Mouse (Mus musculus) yolk sac, embryonic 10.5 days (tissue): ENCODE results near the gene Cngb1.

Experiments used
- DNase-seq: peaks from one replicate; pipeline ENCODE4 v3.0.0-alpha.2; 2017; ENCODE audit warnings: low spot score

Cngb1 gene

GRCm38 (mm10) chr8:95306431-95306830, at the start of gene Cngb1:
Cngb1 (minus strand) TSS chr8:95306585.
- DNase-seq, result no peak

GRCm38 (mm10) chr8:95354606-95355005, 48.2 kb upstream of the Cngb1 start:
- DNase-seq, result no peak

GRCm38 (mm10) chr8:95352871-95353866, 46.8 kb upstream of the Cngb1 start:
- DNase-seq, result peak; percentile 62

GRCm38 (mm10) chr8:95352151-95352870, 45.9 kb upstream of the Cngb1 start, which contains the start of gene Mmp15:
Mmp15 (plus strand) TSS chr8:95352268.
- DNase-seq, result peak; percentile 81

GRCm38 (mm10) chr8:95351461-95351860, 45.1 kb upstream of the Cngb1 start:
- no peak for DNase-seq

GRCm38 (mm10) chr8:95348811-95349630, 42.6 kb upstream of the Cngb1 start:
- no peak for DNase-seq

- DNase-seq, result no peak
Measured at GRCm38 (mm10) chr8:95348356-95348755, 42.0 kb upstream of the Cngb1 start.

- DNase-seq, result peak; percentile 52
Measured at GRCm38 (mm10) chr8:95346643-95347545, 40.5 kb upstream of the Cngb1 start.

GRCm38 (mm10) chr8:95344668-95345067, 38.3 kb upstream of the Cngb1 start:
- no peak for DNase-seq

- DNase-seq, result no peak
Measured at GRCm38 (mm10) chr8:95341721-95342120, 35.3 kb upstream of the Cngb1 start.

- no peak for DNase-seq
Measured at GRCm38 (mm10) chr8:95336363-95336762, 30.0 kb upstream of the Cngb1 start.

- no peak for DNase-seq
Measured at GRCm38 (mm10) chr8:95335706-95336105, 29.3 kb upstream of the Cngb1 start.

GRCm38 (mm10) chr8:95332437-95333199, 26.2 kb upstream of the Cngb1 start:
- no peak for DNase-seq

- peak; percentile 96 for DNase-seq
Measured at GRCm38 (mm10) chr8:95331720-95332436, 25.5 kb upstream of the Cngb1 start, which contains the start of the genes Zfp319 and Usb1. Zfp319 (minus strand) TSS chr8:95331950. Usb1 (plus strand) TSS chr8:95332284.

GRCm38 (mm10) chr8:95331156-95331719, 24.9 kb upstream of the Cngb1 start:
- peak; percentile 89 for DNase-seq

GRCm38 (mm10) chr8:95330367-95330766, 24.0 kb upstream of the Cngb1 start:
- DNase-seq, result no peak

- no peak for DNase-seq
Measured at GRCm38 (mm10) chr8:95327866-95328465, 21.6 kb upstream of the Cngb1 start.

- DNase-seq, result no peak
Measured at GRCm38 (mm10) chr8:95326822-95327221, 20.4 kb upstream of the Cngb1 start.
